Mouse (Mus musculus): ENCODE results near the gene BC052040.

GRCm38 (mm10) chr2:115667516-115667915 lies 86.0 kb downstream of the BC052040 start:
- no peak for TF ChIP-seq CTCF (IDR thresholded peaks at IDR 0.05; ENCODE audit: low read depth)
- no peak for TF ChIP-seq EP300 (IDR thresholded peaks at IDR 0.05; ENCODE audit: low read depth)
